Mouse (Mus musculus) erythroblast, embryonic 14.5 days (primary cell): ENCODE results near the gene Ergic1. TPM values are rescaled to one million over a fixed set of nuclear protein-coding genes. Genes with fewer than 3 reads are reported as not detected.
A peak's percentile ranks its signal among the peaks of the same experiment; 100 is the strongest.

Experiments
- H3K27me3 ChIP-seq: 2 replicates; pipeline ENCODE4 v1.6.1; 2012; ENCODE audit warnings: inconsistent platforms; ENCODE audit not compliant: control insufficient read depth
- H3K36me3 ChIP-seq: 2 replicates; pipeline ENCODE4 v1.6.1; 2012; ENCODE audit warnings: mild to moderate bottlenecking, inconsistent platforms; ENCODE audit not compliant: control insufficient read depth
- H3K4me1 ChIP-seq: 2 replicates; pipeline ENCODE4 v1.6.1; 2012; ENCODE audit warnings: inconsistent platforms; ENCODE audit not compliant: control insufficient read depth
- H3K4me3 ChIP-seq: replicated peaks from 2 replicates; pipeline ENCODE3; 2012; ENCODE audit warnings: moderate library complexity, mild to moderate bottlenecking, inconsistent platforms
- H3K9me3 ChIP-seq: 2 replicates; pipeline ENCODE4 v1.6.1; 2012; ENCODE audit warnings: low read length, inconsistent platforms, mixed read lengths; ENCODE audit not compliant: control insufficient read depth
- GATA1 ChIP-seq: IDR thresholded peaks from 2 replicates; pipeline ENCODE4 v1.6.1; 2012; ENCODE audit warnings: low read length, inconsistent platforms, mixed read lengths
- TAL1 ChIP-seq: IDR thresholded peaks from 3 replicates; pipeline ENCODE4 v1.6.1; 2012; ENCODE audit warnings: low read length, inconsistent platforms, mixed read lengths
- polyA plus RNA-seq: library from polyadenylated mRNA; stranded (reverse); fragments of >175 nt; gene quantifications from 2 replicates; pipeline ENCODE4 v1.2.3, GENCODE M21; 2012

The Ergic1 gene
- polyA plus RNA-seq, 1 experiment = 0.23 TPM

DNA sequence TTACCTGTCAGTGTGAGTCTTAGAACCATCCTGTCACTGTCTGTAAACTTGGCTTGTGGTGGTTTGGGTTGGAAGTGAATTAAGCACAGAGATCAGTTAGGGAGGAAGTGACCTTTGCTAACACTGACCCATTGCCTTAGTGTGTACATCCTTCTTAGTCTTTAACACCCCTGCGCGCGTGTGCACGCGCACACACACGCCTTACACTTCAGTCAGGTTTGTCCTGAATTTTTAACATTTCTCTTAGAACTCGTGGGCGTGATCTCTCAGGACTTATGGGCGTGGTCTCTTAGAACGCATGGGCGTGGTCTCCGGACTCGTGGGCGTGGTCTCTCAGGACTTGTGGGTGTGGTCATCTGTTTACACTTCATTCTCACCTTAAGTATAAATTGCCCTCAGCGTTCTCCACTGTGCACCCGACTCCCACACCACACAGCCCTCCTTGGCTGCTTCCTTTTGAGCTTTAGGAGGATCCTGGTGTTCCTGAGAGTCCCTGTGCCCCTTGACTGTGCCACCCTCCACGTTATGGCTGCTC, 39.7 kb downstream of the Ergic1 start:
- Histone ChIP-seq H3K4me3 (peak overlapping the region; percentile 5), H3K9me3 (no peaks in the 10 kb centered on the region), H3K27me3 (no peaks in the 10 kb centered on the region), H3K36me3 (peaks cover 5% of the 10 kb centered on the region; the same call in 1 of the 2 replicates), H3K4me1 (peaks cover 37% of the 10 kb centered on the region)
- TF ChIP-seq TAL1 = no peak
- no peak for TF ChIP-seq GATA1

DNA sequence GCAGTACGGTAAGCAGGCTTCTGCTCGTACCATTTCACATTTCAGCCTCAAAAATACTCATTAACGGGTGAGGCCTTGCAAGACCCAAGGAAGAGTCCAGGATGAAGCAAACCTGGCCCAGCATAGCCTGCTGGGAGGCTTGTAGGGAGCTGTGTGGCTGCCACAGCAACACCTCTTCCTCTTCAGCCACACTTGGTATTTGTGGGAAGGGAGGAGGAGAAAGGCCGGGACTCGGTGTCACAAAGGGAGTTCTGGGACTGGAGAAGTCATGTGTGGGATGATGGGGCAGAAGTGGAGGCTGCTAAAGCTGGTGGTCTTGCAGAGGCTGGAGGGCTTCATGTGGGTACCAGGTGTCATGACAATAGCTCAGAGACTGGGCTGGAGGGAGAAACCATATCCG, 40.2 kb downstream of the Ergic1 start:
- H3K36me3 ChIP-seq = peaks cover 5% of the 10 kb centered on the region; the same call in 1 of the 2 replicates
- TF ChIP-seq TAL1 = no peak
- no peak for TF ChIP-seq GATA1
- H3K9me3 ChIP-seq = no peaks in the 10 kb centered on the region
- no peaks in the 10 kb centered on the region for H3K27me3 ChIP-seq
- H3K4me3 ChIP-seq = no peak overlapping the region
- H3K4me1 ChIP-seq = peaks cover 32% of the 10 kb centered on the region

DNA sequence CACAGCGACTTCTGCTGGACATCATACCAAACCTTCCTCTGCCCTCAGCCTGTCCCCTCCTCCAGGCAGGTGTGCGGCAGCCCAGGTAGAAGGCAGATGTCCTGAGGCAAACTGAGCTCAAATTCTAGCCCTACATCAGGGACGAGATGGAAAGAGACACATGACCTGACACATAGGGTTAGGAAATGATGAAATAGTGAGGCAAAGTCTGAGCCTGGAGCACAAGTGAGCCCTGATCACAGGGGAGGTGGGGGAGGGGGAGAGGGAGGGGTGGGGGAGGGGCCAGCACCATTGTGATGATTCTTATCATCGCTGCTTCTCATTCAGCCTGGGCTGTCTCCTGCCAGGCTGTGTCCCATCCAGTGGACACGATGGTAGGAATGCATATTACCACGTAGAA, 40.6 kb downstream of the Ergic1 start:
- Histone ChIP-seq H3K4me3 (no peak overlapping the region), H3K27me3 (no peaks in the 10 kb centered on the region), H3K9me3 (no peaks in the 10 kb centered on the region), H3K4me1 (peaks cover 28% of the 10 kb centered on the region), H3K36me3 (peaks cover 5% of the 10 kb centered on the region; the same call in 1 of the 2 replicates)
- no peak for TF ChIP-seq TAL1
- no peak for TF ChIP-seq GATA1

DNA sequence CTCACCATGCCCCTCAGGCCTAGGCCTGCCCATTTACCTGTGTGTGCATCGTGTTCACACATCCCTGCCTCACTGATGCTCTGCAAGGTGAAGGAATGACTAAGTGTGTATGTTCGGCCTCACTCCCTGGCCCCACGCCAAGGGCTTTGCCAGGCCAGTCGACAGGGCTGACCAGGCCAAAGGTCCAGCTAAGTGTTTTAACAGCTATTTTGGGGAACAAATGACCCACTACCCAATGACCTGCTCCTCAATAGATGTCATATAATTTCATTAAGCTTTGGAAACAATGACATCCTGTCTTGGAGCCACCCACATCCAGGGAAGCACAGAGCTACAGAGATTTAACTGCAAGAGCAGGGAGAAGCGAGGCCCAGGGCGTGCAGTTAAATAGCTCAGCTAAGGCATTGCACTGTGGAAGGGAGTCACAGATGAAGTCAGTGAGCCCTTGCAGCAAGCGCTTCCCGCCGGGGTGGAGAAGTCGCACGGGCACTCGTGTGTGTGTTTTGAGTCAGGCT, 41.1 kb downstream of the Ergic1 start:
- Histone ChIP-seq H3K36me3 (peaks cover 5% of the 10 kb centered on the region; the same call in 1 of the 2 replicates), H3K4me1 (peaks cover 25% of the 10 kb centered on the region), H3K4me3 (no peak overlapping the region), H3K9me3 (no peaks in the 10 kb centered on the region), H3K27me3 (no peaks in the 10 kb centered on the region)
- TF ChIP-seq GATA1 = no peak
- no peak for TF ChIP-seq TAL1

DNA sequence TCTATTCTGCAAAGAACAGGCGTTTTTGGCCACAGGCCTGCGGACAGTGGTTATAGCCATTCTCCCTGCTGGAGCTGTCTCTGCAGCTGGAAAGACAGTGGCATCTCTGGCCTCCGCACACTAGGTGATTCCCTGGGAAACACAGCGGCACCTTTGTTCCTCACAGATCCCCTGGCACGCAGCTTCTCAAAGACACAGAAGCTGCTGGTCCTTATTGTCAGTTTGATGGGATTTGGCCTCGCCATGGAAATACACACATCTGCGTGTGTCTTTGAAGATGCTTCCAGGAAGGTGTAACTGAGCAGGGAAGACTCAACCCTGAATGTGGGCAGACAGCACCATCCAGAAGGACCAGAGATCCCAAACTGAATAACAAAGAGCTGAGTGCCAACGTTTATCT, 42.0 kb downstream of the Ergic1 start:
- H3K4me1 ChIP-seq = peaks cover 25% of the 10 kb centered on the region
- H3K36me3 ChIP-seq = peaks cover 5% of the 10 kb centered on the region; the same call in 1 of the 2 replicates
- TF ChIP-seq GATA1 (no peak), TAL1 (no peak)
- H3K27me3 ChIP-seq = no peaks in the 10 kb centered on the region
- no peak overlapping the region for H3K4me3 ChIP-seq
- no peaks in the 10 kb centered on the region for H3K9me3 ChIP-seq

DNA sequence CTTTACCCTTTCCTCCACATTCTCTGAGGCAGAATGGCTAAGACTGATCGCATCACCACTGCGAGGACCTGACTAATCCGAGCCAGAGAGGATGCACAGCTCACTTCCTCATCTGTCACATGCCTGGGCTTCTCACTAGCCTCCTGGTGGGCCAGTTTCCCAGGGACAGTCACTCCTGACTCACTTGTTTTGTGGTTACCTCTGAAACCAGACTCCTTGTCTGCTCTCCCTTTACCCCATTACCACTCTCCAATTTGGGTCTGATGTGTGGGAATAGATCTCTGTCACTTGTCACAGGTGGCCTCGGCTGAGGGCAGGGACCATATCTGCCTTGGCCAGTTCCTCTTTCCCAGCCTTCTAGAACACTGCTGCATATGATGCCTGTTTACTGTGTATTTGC, 44.3 kb downstream of the Ergic1 start:
- no peak for TF ChIP-seq GATA1
- TF ChIP-seq TAL1 = no peak
- H3K36me3 ChIP-seq = peaks cover 10% of the 10 kb centered on the region; the same call in 1 of the 2 replicates
- no peaks in the 10 kb centered on the region for H3K27me3 ChIP-seq
- H3K9me3 ChIP-seq = no peaks in the 10 kb centered on the region
- H3K4me1 ChIP-seq = peaks cover 23% of the 10 kb centered on the region
- no peak overlapping the region for H3K4me3 ChIP-seq

DNA sequence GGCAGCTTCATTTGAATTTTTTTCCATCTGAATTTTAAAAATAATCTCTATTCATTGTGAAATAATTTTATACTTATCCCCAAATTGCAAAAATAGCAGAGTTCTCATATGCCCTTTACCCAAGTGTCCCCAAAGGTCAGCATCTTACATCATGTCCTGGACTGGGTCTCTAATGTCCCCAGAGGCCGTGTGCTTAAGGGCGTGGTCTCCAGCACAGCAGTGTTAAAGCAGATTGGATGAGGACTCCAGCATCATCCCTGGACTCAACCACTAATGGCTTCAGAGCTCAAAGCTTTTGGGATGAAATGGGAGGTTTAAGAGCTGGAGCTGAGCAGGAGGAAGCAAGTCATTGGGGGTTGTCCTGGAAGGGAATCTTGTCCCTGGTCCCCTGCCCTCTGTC, 45.2 kb downstream of the Ergic1 start:
- H3K4me1 ChIP-seq = peaks cover 14% of the 10 kb centered on the region
- peaks cover 13% of the 10 kb centered on the region; the same call in 1 of the 2 replicates for H3K36me3 ChIP-seq
- no peak overlapping the region for H3K4me3 ChIP-seq
- no peaks in the 10 kb centered on the region for H3K27me3 ChIP-seq
- H3K9me3 ChIP-seq = no peaks in the 10 kb centered on the region
- TF ChIP-seq TAL1 (no peak), GATA1 (no peak)

DNA sequence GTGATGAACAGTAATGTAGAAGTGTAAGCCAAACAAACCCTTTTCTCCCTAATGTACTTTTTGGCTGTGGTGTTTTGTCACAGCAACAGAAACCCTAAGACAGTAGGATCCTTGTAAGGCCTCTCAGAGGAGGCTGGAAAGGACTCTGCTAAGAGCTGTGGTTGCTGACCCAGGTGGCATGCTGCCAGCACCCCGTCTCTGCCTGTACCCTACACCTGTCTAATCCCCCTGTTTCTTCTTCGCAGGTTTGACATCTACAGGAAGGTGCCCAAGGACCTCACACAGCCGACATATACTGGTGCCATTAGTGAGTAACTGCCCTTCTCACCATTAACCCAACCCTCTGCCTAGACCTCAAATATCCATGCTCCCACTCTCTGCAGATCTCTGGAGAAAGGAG, 47.1 kb downstream of the Ergic1 start:
- Histone ChIP-seq H3K9me3 (no peaks in the 10 kb centered on the region), H3K27me3 (no peaks in the 10 kb centered on the region), H3K36me3 (peaks cover 13% of the 10 kb centered on the region; the same call in 1 of the 2 replicates), H3K4me1 (peaks cover 3% of the 10 kb centered on the region; the same call in 1 of the 2 replicates), H3K4me3 (no peak overlapping the region)
- TF ChIP-seq TAL1 = no peak
- no peak for TF ChIP-seq GATA1

DNA sequence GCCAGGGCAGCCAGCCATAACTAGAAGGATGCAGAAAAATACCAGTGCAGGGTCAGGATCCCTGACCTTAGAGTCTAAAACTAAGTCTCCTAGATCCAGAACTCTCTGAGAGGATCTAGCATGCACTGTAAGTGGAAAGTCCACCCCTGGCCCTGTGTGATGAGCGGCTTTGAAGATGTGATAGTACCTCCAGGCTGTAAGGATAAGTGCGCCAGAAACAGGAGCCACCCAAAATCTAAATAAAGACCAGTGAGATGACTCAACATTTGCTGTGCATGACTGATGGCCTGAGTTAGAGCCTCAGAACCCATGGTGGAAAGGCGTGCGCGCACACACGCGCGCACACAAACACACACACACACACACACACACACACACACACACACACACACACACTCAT, 47.6 kb downstream of the Ergic1 start:
- peaks cover 13% of the 10 kb centered on the region; the same call in 1 of the 2 replicates for H3K36me3 ChIP-seq
- peaks cover 2% of the 10 kb centered on the region; the same call in 1 of the 2 replicates for H3K4me1 ChIP-seq
- TF ChIP-seq GATA1 (no peak), TAL1 (no peak)

More for the DNA sequence above, 47.6 kb downstream of the Ergic1 start:
- Histone ChIP-seq H3K4me3 (no peak overlapping the region), H3K9me3 (no peaks in the 10 kb centered on the region), H3K27me3 (no peaks in the 10 kb centered on the region)
